Mouse (Mus musculus): ENCODE measurements around the gene Tpr.

DNA sequence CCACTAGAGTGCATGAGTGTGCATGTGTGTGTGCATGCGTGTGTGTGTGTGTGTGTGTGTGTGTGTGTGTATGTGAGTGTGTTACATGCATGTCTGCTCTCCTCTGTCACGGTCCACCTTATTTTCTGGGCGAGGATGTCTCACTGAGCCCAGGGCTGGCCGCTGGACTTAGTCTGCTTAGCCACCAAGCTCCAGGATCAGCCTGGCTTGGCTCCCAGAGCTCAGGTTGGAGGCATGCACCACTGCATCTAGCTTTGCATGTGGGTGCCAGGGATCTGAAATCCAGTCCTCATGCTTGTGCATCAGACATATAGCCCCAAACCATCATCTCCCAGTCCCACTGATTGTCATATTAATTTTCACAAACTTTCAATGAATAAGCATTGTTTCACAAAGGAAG lies 71.1 kb downstream of the Tpr start:
- no peak for TF ChIP-seq POLR2A (IDR thresholded peaks at IDR 0.05; ENCODE audit: extremely low read depth, insufficient read depth, low read length)
- TF ChIP-seq CTCF (IDR thresholded peaks at IDR 0.05; ENCODE audit: low read depth, low read length), result no peak

All from liver, adult 2 months (tissue).